24 mouse cellular contexts compared by ENCODE assay signal in the genomic region with DNA sequence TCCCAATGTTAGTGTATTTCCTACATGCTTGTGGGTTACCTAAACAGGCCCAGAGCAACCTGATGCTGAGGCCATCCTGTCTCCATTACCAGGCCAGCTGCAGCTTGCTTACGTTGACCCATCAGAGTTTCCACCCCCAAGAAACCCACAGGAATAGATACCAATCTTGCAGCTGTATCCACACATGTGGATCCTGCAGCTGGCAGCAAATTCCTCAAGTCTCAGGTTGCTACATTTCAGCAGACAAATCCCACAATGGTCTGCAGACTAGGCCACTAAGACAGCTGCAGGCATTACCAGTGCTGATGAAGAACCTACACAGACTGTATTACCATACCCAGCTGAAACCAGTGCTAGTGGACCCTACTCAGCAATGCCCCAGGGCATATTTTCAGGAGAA.
DNase-seq lines count a peak whose midpoint lies in the region; ATAC-seq and TF ChIP-seq lines count a peak whose summit lies in the region.
"Had no signal": no experiment of that assay in that cellular context is flagged by ENCODE, and none has a peak within 500 bp of the region (broad histone marks: within the 10 kb centered on the region; RNA-seq: fewer than 3 reads in every experiment).

No protein-coding gene starts in this region.

- no peak for TF ChIP-seq POLR2A in myocyte (IDR thresholded peaks at IDR 0.05; ENCODE audit: insufficient read length, low read depth)

- no peak overlapping the region for H3ac ChIP-seq in myocyte (ENCODE audit: control insufficient read depth, insufficient read length)

- no peak overlapping the region for H3K4me2 ChIP-seq in embryonic facial prominence, embryonic 12.5 days (replicated peaks)
- H3K4me2 ChIP-seq in myocyte (ENCODE audit: low read depth) = no peak overlapping the region
- H3K4me2 ChIP-seq: forebrain, embryonic 15.5 days; heart, embryonic 12.5 days; hindbrain, embryonic 12.5 days; liver, embryonic 11.5 days; midbrain, embryonic 12.5 days had no signal

- no peak overlapping the region for H3K4me3 ChIP-seq in embryonic facial prominence, embryonic 12.5 days
- no peak overlapping the region for H3K4me3 ChIP-seq in myocyte
- H3K4me3 ChIP-seq: forebrain, embryonic 15.5 days; heart, embryonic 12.5 days; hindbrain, embryonic 12.5 days; midbrain, embryonic 12.5 days had no signal

- H3K9me3 ChIP-seq in embryonic facial prominence, embryonic 12.5 days = no peaks in the 10 kb centered on the region
- H3K9me3 ChIP-seq: forebrain, embryonic 15.5 days; G1E; heart, embryonic 12.5 days; hindbrain, embryonic 12.5 days; midbrain, embryonic 12.5 days had no signal

- DNase-seq in embryo, embryonic 11 days = peak; percentile 9
- DNase-seq in embryo, embryonic 10 days (ENCODE audit: low spot score) = no peak
- DNase-seq in thymus, postnatal 0 days (ENCODE audit: low spot score) = peak; percentile 31
- DNase-seq in thymus, adult 18-20 months = no peak
- DNase-seq in urinary bladder, postnatal 25 days (ENCODE audit: low spot score) = no peak
- DNase-seq in cerebellum, adult 9-11 months = no peak
- DNase-seq: cerebellum, adult 11 months; cerebellum, postnatal 25 days; gastrocnemius, postnatal 10 days; heart, adult 18-20 months; heart, postnatal 10 days; kidney, adult 11 months; layer of hippocampus, adult 9-11 months; lung, adult 18-20 months; lung, postnatal 10 days had no signal

- peak; percentile 62; the same call in 1 of the 2 replicates for ATAC-seq in embryonic facial prominence, embryonic 12.5 days (ENCODE audit: insufficient number of reproducible peaks, insufficient read depth, low FRiP score, low TSS enrichment)
- ATAC-seq: forebrain, embryonic 15.5 days; Patski had no signal

- no peaks in the 10 kb centered on the region for H3K27me3 ChIP-seq in embryonic facial prominence, embryonic 12.5 days
- no peaks in the 10 kb centered on the region for H3K27me3 ChIP-seq in myocyte (ENCODE audit: control insufficient read depth, insufficient read depth, insufficient read length)
- H3K27me3 ChIP-seq: forebrain, embryonic 15.5 days; heart, embryonic 12.5 days; hindbrain, embryonic 12.5 days; midbrain, embryonic 12.5 days had no signal

- no peaks in the 10 kb centered on the region for H3K79me2 ChIP-seq in myocyte (ENCODE audit: control insufficient read depth, insufficient read depth)

- H3K36me3 ChIP-seq in embryonic facial prominence, embryonic 12.5 days = no peaks in the 10 kb centered on the region
- H3K36me3 ChIP-seq in myocyte (ENCODE audit: control insufficient read depth, insufficient read depth) = no peaks in the 10 kb centered on the region
- H3K36me3 ChIP-seq: forebrain, embryonic 15.5 days; G1E; heart, embryonic 12.5 days; hindbrain, embryonic 12.5 days; midbrain, embryonic 12.5 days had no signal

- H3K27ac ChIP-seq in embryonic facial prominence, embryonic 12.5 days = no peak overlapping the region
- H3K27ac ChIP-seq: forebrain, embryonic 15.5 days; hindbrain, embryonic 12.5 days; midbrain, embryonic 12.5 days had no signal

- 18% methylated on average over 1 of the region's 1 CpGs for WGBS in embryonic facial prominence, embryonic 12.5 days

- H3K9ac ChIP-seq in embryonic facial prominence, embryonic 12.5 days = no peak overlapping the region
- H3K9ac ChIP-seq: forebrain, embryonic 15.5 days; heart, embryonic 12.5 days; hindbrain, embryonic 12.5 days; midbrain, embryonic 12.5 days had no signal

- H3K4me1 ChIP-seq in embryonic facial prominence, embryonic 12.5 days = no peaks in the 10 kb centered on the region
- H3K4me1 ChIP-seq: forebrain, embryonic 15.5 days; heart, embryonic 12.5 days; hindbrain, embryonic 12.5 days; midbrain, embryonic 12.5 days had no signal

TF ChIP-seq in myocyte, 11 proteins besides CTCF, POLR2A, EP300 and RAD21:
- peak; percentile 37 to 95 (median 90) for TF ChIP-seq MYOG (IDR thresholded peaks at IDR 0.05; ENCODE audit: control insufficient read depth in 1 of 3, insufficient read depth in 1 of 3, insufficient read length in 2 of 3, low read depth in 2 of 3)
- TF ChIP-seq TCF3 (IDR thresholded peaks at IDR 0.05; ENCODE audit: insufficient read length, low read depth) = peak; percentile 93
- no peak for TF ChIP-seq SRF (IDR thresholded peaks at IDR 0.05; ENCODE audit: control insufficient read depth, insufficient read length, low read depth)
- no peak for TF ChIP-seq MAX (IDR thresholded peaks at IDR 0.05; ENCODE audit: low read depth)
- TF ChIP-seq CEBPB (IDR thresholded peaks at IDR 0.05; ENCODE audit: insufficient read depth, poor library complexity, severe bottlenecking) = 0 out of 2 replicates have a peak, but pooled peaks have one; percentile 46
- TF ChIP-seq MYOD1 (IDR thresholded peaks at IDR 0.05; ENCODE audit: control insufficient read depth in 1 of 3, insufficient read length in 2 of 3, low read depth in 2 of 3) = peak; percentile 76 to 96 (median 95)
- TF ChIP-seq TCF12 (IDR thresholded peaks at IDR 0.05; ENCODE audit: insufficient read depth, poor library complexity, severe bottlenecking) = peak; percentile 99
- no peak for TF ChIP-seq POLR2AphosphoS2 (IDR thresholded peaks at IDR 0.05; ENCODE audit: insufficient read length, low read depth)
- TF ChIP-seq USF1 (IDR thresholded peaks at IDR 0.05; ENCODE audit: low read depth) = no peak
- TF ChIP-seq E2F4 (IDR thresholded peaks at IDR 0.05; ENCODE audit: insufficient read depth) = no peak
- no peak for TF ChIP-seq REST (IDR thresholded peaks at IDR 0.05; ENCODE audit: insufficient read depth, insufficient read length)

Comparison
In these comparisons a context has a peak if more than half of its experiments do, and no peak if none do; other contexts are left out.
1. DNase-seq: peak in embryo, embryonic 11 days (single experiment) and thymus, postnatal 0 days (single experiment); none in embryo, embryonic 10 days (single experiment), thymus, adult 18-20 months (0 of 2), urinary bladder, postnatal 25 days (single experiment) and cerebellum, adult 9-11 months (single experiment).